Mouse (Mus musculus) c-Kit-negative CD71-positive TER-119-positive erythroid progenitor cells, embryonic 14.5 days (primary cell): ENCODE results near the gene Ifi202b.
"Not testable (repeated sequence)": the region's sequence is repeated elsewhere in the genome, so short reads cannot be mapped to it uniquely, and the experiment has no call there.

ENCODE experiments used
- DNase-seq: peaks from one replicate; pipeline ENCODE4 v3.0.0-alpha.2; 2013; ENCODE audit warnings: low read depth, low spot score

Ifi202b gene

DNA sequence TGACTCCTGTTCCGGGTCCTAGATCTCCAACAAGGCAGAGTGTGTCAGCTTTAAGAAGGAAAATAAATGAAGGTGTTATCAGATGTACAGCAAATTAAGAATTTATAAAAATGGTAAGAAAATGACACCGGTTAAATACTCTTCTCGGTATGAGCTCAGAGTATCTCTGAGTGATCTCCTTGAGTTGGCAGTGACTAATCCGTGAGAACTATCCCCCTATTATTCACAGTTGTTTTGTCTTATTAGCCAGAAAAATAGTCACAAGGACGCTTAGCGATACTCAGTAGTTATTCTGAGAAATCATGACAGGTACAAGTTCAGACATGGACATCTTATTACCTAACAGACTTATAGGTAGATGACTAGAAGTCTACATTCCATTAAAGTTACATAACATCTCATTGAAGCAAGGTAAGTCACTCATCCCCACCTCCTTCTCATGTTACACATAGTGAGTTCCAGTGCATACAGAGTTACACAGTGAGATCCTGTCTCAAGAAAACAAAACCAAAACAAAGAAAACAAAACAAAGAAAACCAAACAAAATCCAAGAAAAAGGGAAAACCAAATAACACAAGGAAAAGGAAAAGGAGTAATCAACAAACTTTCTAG, at the start of gene Ifi202b:
Ifi202b (minus strand) TSS at position 51 of the 612 bp plus-strand sequence.
- not testable (repeated sequence) for DNase-seq

GRCm38 (mm10) chr1:174031698-174032097, 49.2 kb upstream of the Ifi202b start, which contains the start of gene Ifi205:
Gene Ifi205, minus strand, starts transcription at chr1:174031810.
- DNase-seq: no peak

- not testable (repeated sequence) for DNase-seq
These were observed 24.5 kb upstream of the Ifi202b start for GRCm38 (mm10) chr1:174007050-174007449.

- DNase-seq: not testable (repeated sequence)
These were observed 22.0 kb upstream of the Ifi202b start for GRCm38 (mm10) chr1:174004352-174005109.

- DNase-seq: no peak
These were observed 12.5 kb upstream of the Ifi202b start for GRCm38 (mm10) chr1:173995003-173995402.

GRCm38 (mm10) chr1:173981038-173981437, 1.5 kb downstream of the Ifi202b start:
- DNase-seq: not testable (repeated sequence)

DNA sequence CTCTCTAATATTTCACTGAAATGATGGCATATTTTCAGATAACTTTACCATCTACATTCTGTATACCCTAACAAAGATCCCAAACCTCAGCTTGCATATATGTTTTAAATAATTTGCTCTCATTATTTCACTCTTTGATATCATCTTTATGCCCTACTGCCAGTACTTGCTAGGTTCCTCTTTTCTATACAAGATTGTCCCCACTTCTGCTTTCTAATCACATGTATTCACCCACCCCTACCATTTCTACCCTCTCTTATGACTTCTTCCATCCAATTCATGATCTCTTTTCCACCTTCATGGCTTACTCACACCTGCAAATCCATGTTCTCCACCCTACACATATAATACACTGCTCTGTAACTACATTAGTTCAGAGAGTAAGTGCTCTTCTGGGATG, 4.9 kb downstream of the Ifi202b start:
- DNase-seq: no peak

- DNase-seq: no peak
These were observed 9.4 kb downstream of the Ifi202b start for GRCm38 (mm10) chr1:173973111-173973510.

GRCm38 (mm10) chr1:173961491-173961890, 21.1 kb downstream of the Ifi202b start:
- DNase-seq: not testable (repeated sequence)

DNA sequence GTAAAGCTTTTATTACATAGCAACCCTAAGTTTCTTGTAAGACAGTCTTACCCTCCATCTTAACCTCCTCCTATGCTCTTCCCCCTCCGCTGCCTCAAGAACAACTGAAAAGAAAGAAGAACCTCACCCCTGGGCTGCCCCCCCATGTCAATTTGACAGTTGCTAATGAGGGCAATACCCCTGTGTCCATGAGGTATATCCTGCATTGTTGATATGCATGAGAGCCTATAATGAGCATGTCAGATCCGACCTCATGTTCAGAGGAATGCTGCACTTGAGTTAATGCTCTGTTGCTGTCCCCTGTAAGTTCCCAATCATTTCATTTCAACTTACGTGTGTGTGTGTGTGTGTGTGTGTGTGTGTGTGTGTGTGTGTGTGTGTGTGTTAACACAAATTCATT, 22.5 kb downstream of the Ifi202b start:
- DNase-seq: not testable (repeated sequence)

DNA sequence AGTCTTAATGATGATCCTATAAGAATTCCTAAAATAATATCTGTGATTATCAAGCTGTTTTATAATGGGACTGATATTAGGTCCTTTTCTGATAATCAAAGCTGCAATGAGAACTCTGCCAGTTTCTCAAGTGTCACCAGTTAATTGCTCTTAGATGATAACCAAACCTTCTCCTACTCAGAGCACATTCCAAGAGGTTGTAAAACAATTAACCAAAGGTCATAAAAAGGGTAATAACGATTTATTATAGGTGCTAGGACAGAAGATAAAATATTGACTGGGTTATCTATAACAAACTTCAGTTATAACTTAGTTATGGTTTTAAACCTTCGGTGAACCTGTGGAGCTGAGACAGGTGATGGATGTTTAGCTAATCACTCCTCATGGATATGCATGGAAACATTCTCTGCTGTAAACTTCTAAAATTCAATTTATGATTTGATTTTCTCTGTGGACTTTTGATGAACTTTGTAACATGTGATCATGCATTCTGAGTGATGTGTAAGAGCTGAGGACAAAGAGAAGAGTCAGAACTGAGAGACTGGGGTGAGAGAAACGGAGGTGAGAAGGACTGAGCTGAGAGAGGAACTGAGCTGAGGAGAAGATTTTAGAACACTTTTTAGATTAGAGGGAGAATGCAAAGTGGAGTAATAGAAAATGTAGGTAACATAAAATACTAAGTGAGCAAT, 26.6 kb downstream of the Ifi202b start:
- DNase-seq: not testable (repeated sequence)

GRCm38 (mm10) chr1:173955071-173955796, 27.3 kb downstream of the Ifi202b start:
- no peak for DNase-seq

DNA sequence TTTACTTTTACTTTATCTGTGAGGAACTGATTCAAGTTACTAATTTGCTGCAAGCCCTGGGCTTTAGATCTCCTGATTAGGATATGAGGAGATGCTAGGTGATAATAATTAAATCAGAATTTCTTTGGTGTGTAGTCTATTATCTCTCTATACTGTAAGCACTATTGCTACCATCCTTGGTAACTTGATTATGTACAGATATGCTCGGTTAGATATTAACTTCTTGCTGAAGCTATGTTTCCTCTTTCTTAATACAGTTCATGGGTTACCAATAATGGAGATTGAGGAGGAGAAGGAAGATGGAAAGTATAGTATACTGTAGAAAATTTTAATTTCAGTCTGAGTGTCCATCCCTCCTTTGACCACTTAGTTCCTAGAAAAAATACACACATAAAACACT, 29.0 kb downstream of the Ifi202b start:
- DNase-seq: no peak

GRCm38 (mm10) chr1:173949044-173949443, 33.5 kb downstream of the Ifi202b start:
- DNase-seq: not testable (repeated sequence)

DNA sequence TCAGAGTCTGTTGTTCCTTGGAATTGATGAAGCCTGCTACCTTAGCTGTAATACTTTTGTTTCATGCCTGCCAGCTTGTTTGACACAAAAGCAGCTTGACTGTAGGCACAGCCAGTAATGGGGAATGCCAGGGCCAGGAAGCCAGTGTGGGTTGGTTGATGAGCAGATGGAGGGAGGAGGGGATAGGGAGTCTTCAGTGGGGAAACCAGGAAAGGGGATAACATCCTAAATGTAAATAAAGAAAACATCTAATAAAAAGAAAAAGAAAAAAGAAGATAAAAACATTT, 39.8 kb downstream of the Ifi202b start:
- DNase-seq: not testable (repeated sequence)

DNA sequence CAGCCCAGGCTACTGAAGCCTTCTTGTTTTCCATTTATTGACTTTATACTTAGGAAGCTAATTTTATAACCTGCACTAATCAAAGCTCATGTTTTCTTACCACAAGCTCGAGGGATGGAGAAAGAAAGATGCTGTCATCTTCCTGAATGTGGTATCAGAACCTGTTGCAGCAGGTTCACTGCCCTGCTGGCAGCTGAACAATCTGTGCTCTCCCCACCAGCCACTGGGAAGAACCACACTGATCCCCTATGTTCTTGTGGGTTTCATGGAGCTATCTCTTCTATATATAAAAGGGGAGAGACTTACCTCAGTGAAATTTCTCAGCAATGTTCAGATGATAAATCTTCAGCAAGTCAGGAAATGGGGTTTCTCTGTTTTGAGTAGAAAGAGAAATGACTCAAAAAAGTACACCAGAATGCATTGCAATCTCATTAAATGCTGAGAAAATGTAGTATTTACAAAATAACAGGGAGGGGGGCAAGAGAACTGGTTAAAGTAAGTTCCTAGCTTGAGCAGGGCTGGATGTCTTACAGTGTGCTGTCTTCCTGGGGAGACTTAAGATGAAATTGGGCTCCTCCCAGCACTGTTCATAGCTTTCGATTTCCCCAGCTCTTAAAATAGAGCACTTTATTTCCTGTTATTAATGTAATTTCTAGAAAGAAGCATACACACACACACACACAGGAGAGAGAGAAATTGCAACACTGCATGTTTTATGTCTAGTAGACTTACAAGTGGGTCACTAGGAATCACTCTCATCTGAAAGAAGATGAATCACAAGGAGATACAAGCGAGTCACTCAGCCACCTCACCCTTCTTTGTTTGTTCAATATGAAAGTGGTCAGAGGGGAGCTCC, 40.4 kb downstream of the Ifi202b start, which contains the start of the genes Mndal and Ifi203:
Mndal (minus strand) TSS at position 568 of the 856 bp plus-strand sequence.
Ifi203 (minus strand) TSS at position 749 of the 856 bp plus-strand sequence.
- not testable (repeated sequence) for DNase-seq

DNA sequence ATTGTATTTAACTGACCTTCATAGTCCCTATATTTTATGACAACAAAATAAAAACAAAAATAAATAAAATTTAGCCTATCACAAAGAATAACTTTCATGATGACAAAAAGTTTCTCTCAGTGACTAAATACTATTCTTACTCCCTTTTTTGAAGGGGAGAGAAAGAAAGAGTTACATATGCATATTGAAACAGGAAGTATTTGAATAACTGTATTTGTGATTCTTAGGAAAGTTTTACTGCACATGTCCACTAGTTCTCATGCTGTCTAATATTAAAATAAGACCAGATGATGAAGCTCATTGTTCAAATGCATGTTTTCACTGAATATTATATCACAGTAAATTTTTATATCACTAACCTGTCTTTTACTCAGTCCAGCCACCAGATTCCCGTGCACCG, 41.0 kb downstream of the Ifi202b start:
- DNase-seq: not testable (repeated sequence)

GRCm38 (mm10) chr1:173919279-173919678, 63.3 kb downstream of the Ifi202b start:
- DNase-seq: not testable (repeated sequence)

DNA sequence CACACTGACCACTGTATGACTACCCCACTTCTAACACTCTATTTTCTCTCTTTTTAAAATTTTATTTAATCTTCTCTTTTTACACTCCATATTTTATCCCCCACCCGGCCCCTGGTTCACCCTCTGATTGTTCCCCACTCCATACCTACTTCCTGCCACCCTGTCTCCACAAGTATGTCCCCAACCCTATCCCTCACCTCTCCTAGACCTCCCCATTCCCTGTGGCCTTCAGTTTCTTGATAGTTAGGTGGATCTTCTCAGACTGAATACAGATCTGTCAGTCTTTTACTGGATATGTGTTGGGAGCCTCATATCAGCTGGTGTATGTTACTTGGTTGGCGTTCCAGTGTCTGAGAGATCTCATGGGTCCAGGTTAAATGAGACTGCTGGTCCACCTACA, 68.0 kb downstream of the Ifi202b start:
- DNase-seq: no peak

DNA sequence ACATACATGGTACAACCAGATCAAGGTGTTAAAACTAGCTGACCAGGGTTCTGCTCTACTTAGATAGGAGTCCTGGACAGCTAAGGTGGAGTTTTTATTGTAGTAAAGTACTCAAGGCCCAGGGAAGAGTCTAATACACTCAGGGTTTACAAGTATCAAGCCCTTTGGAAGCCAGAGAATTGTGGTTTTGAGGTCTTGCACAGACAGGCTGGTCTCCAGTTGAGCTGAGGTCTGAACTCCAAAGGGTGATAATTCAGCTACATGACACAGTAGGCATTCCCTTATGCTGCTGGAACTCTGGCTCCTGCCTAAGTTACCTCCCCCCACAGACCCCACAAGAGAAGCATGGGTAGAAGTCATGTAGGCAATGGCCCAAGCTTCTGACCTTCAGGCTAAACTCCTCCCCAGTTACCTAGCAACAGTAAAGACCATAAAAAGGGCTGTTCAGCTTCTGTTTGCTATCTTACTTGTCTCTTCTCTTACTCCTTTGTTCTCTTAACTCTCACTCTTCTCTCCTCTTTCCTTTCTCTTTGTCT, 69.2 kb downstream of the Ifi202b start:
- DNase-seq: not testable (repeated sequence)
